Mouse (Mus musculus) E14TG2a.4 (cell line): ENCODE results near the gene Pkp3.

Experiments used
- H3K27me3 ChIP-seq: 2 replicates; pipeline ENCODE4 v1.6.1; 2014; ENCODE audit warnings: low read length, control low read depth; ENCODE audit not compliant: insufficient read depth
- H3K36me3 ChIP-seq: 2 replicates; pipeline ENCODE4 v1.6.1; 2014; ENCODE audit warnings: low read length, control low read depth; ENCODE audit not compliant: insufficient read depth
- H3K4me1 ChIP-seq: replicated peaks from 2 replicates; pipeline ENCODE4 v1.6.1; 2014; ENCODE audit warnings: low read depth, low read length, control low read depth
- H3K4me3 ChIP-seq: replicated peaks from 2 replicates; pipeline ENCODE4 v1.5.1; 2014; ENCODE audit warnings: mild to moderate bottlenecking, low read length
- H3K9me3 ChIP-seq: 2 replicates; pipeline ENCODE4 v1.6.1; 2014; ENCODE audit warnings: low read length, control low read depth
- CTCF ChIP-seq: conservative IDR thresholded peaks from 2 replicates; pipeline ENCODE4 v1.5.1; 2014; ENCODE audit warnings: low read length
- NANOG ChIP-seq: IDR thresholded peaks from 2 replicates; pipeline ENCODE4 v1.6.1; 2014; ENCODE audit warnings: borderline replicate concordance, low read length, mixed read lengths
- POU5F1 ChIP-seq: IDR thresholded peaks from 2 replicates; pipeline ENCODE4 v1.6.1; 2014; ENCODE audit warnings: low read length, borderline replicate concordance

Pkp3 gene

GRCm38 (mm10) chr7:141117636-141118035, 39.6 kb downstream of the Pkp3 start, which contains the start of gene Ano9:
TSS of gene Ano9 (minus strand) at chr7:141117806.
- H3K4me1 ChIP-seq = peaks cover 89% of the 10 kb centered on the region
- peaks cover 22% of the 10 kb centered on the region for H3K36me3 ChIP-seq
- H3K4me3 ChIP-seq = peak within 1 kb of the TSS; percentile 81
- no peaks in the 10 kb centered on the region for H3K27me3 ChIP-seq
- TF ChIP-seq NANOG (no peak), POU5F1 (no peak), CTCF (no peak)
- no peaks in the 10 kb centered on the region for H3K9me3 ChIP-seq

GRCm38 (mm10) chr7:141119487-141119886, 41.5 kb downstream of the Pkp3 start:
- Histone ChIP-seq H3K36me3 (peaks cover 18% of the 10 kb centered on the region), H3K9me3 (no peaks in the 10 kb centered on the region), H3K4me3 (no peak overlapping the region), H3K4me1 (peaks cover 82% of the 10 kb centered on the region), H3K27me3 (no peaks in the 10 kb centered on the region)
- TF ChIP-seq NANOG (no peak), POU5F1 (no peak), CTCF (no peak)

GRCm38 (mm10) chr7:141120605-141121004, 42.6 kb downstream of the Pkp3 start:
- H3K27me3 ChIP-seq = no peaks in the 10 kb centered on the region
- H3K36me3 ChIP-seq = peaks cover 9% of the 10 kb centered on the region
- TF ChIP-seq NANOG (no peak), POU5F1 (no peak), CTCF (no peak)
- H3K4me1 ChIP-seq = peaks cover 83% of the 10 kb centered on the region
- no peak overlapping the region for H3K4me3 ChIP-seq
- H3K9me3 ChIP-seq = no peaks in the 10 kb centered on the region

- H3K4me3 ChIP-seq = no peak overlapping the region
- no peaks in the 10 kb centered on the region for H3K27me3 ChIP-seq
- no peaks in the 10 kb centered on the region for H3K9me3 ChIP-seq
- H3K4me1 ChIP-seq = peaks cover 83% of the 10 kb centered on the region
- H3K36me3 ChIP-seq = peaks cover 4% of the 10 kb centered on the region; the same call in 1 of the 2 replicates
- TF ChIP-seq CTCF (no peak), POU5F1 (no peak), NANOG (no peak)
Measured at GRCm38 (mm10) chr7:141121051-141121531, 43.1 kb downstream of the Pkp3 start.

- H3K9me3 ChIP-seq = no peaks in the 10 kb centered on the region
- TF ChIP-seq NANOG = no peak
- TF ChIP-seq POU5F1 = no peak
- no peak for TF ChIP-seq CTCF
- peak within 1 kb of the TSS; percentile 79 for H3K4me3 ChIP-seq
- H3K4me1 ChIP-seq = peaks cover 83% of the 10 kb centered on the region
- no peaks in the 10 kb centered on the region for H3K27me3 ChIP-seq
- no peaks in the 10 kb centered on the region for H3K36me3 ChIP-seq
Measured at GRCm38 (mm10) chr7:141122245-141122644, 44.2 kb downstream of the Pkp3 start, which contains the start of gene Ptdss2. TSS of gene Ptdss2 (plus strand) at chr7:141122382.

GRCm38 (mm10) chr7:141122689-141123516, 44.9 kb downstream of the Pkp3 start:
- H3K4me3 ChIP-seq = peak overlapping the region; percentile 79
- H3K27me3 ChIP-seq = no peaks in the 10 kb centered on the region
- H3K9me3 ChIP-seq = no peaks in the 10 kb centered on the region
- H3K36me3 ChIP-seq = no peaks in the 10 kb centered on the region
- H3K4me1 ChIP-seq = peaks cover 84% of the 10 kb centered on the region
- TF ChIP-seq POU5F1 (no peak), CTCF (no peak), NANOG (no peak)

- Histone ChIP-seq H3K4me1 (peaks cover 79% of the 10 kb centered on the region), H3K27me3 (no peaks in the 10 kb centered on the region), H3K9me3 (no peaks in the 10 kb centered on the region), H3K4me3 (peak overlapping the region; percentile 79), H3K36me3 (no peaks in the 10 kb centered on the region)
- TF ChIP-seq POU5F1 = no peak
- TF ChIP-seq CTCF = no peak
- no peak for TF ChIP-seq NANOG
Measured at GRCm38 (mm10) chr7:141123517-141123856, 45.5 kb downstream of the Pkp3 start.

- H3K4me1 ChIP-seq = peaks cover 73% of the 10 kb centered on the region
- no peaks in the 10 kb centered on the region for H3K9me3 ChIP-seq
- H3K27me3 ChIP-seq = no peaks in the 10 kb centered on the region
- H3K4me3 ChIP-seq = peak overlapping the region; percentile 91
- H3K36me3 ChIP-seq = peaks cover 36% of the 10 kb centered on the region
- no peak for TF ChIP-seq POU5F1
- TF ChIP-seq NANOG = no peak
- no peak for TF ChIP-seq CTCF
Measured at GRCm38 (mm10) chr7:141131024-141131820, 53.2 kb downstream of the Pkp3 start.
